In the genomic region with DNA sequence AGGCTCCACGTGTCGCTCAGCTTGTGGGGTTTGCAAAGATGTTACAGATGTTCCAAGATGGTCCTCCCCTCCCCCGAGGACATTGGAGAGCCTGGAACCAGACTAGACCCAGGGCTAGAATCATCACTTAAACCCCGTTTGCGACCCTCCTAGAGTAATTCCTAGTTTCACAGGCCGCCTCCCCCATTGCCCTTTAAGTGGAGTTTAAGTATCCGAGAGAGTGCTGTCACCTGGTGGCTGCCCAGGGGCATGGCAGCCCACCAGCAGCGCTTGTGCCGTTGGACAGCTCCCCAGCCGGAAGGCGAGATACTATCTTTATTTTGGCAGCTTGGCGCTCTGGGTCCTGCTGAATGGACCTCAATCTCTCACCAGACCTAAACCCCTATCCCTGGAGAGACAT, we compare ENCODE assay signal across 9 mouse cellular contexts. TPM values are rescaled to one million over a fixed set of nuclear protein-coding genes. Genes with fewer than 3 reads are reported as not detected.
DNase-seq lines count a peak whose midpoint lies in the region; ATAC-seq and TF ChIP-seq lines count a peak whose summit lies in the region.
"Had no signal": no experiment of that assay in that cellular context is flagged by ENCODE, and none has a peak within 500 bp of the region (broad histone marks: within the 10 kb centered on the region; RNA-seq: fewer than 3 reads in every experiment).

No protein-coding gene starts in this region.

- no peak overlapping the region for H3K4me3 ChIP-seq in gastrocnemius, adult 2 months
- H3K4me3 ChIP-seq in limb, embryonic 10.5 days: no peak overlapping the region

- no peak overlapping the region for H3K27ac ChIP-seq in gastrocnemius, adult 2 months
- H3K27ac ChIP-seq in limb, embryonic 10.5 days: no peak overlapping the region
- H3K27ac ChIP-seq: macrophage had no signal

- H3K4me1 ChIP-seq in limb, embryonic 10.5 days: peaks cover 45% of the 10 kb centered on the region

- peak; percentile 82 for DNase-seq in cerebellum, adult 11 months
- peak; percentile 55 to 83 for DNase-seq in cerebellum, postnatal 4 days (ENCODE audit: low spot score in 2 of 2)
- peak; percentile 84 for DNase-seq in gastrocnemius, adult 2 months
- peak; percentile 78 for DNase-seq in induced T-regulatory cell, adult 2 months (ENCODE audit: low read depth)
- peak; percentile 81 for DNase-seq in limb, embryonic 10.5 days (ENCODE audit: low spot score)
- DNase-seq in spleen, postnatal 10 days (ENCODE audit: low spot score in 2 of 2): peak; percentile 49 to 82

- no peaks in the 10 kb centered on the region for H3K9me3 ChIP-seq in limb, embryonic 10.5 days (replicated peaks)

- intact Hi-C loops in gastrocnemius, adult 2 months (cut with DNase I): loop anchor here (1.0 to 5.0 kb wide), 2 partner anchors 73 to 172 kb away; no protein-coding TSS in a partner anchor

- H3K27me3 ChIP-seq in limb, embryonic 10.5 days (ENCODE audit: low read depth, poor library complexity, severe bottlenecking): peaks cover 93% of the 10 kb centered on the region

- no peak for ATAC-seq in cerebellum, adult (ENCODE audit: insufficient number of reproducible peaks, low FRiP score, low TSS enrichment)
- peak; percentile 64; the same call in 1 of the 2 replicates for ATAC-seq in monocyte, adult 5-6 weeks (replicated peaks; ENCODE audit: insufficient number of reproducible peaks, low FRiP score, low TSS enrichment, poor library complexity, severe bottlenecking)

- WGBS in limb, embryonic 10.5 days: 3% methylated on average over 12 of the region's 12 CpGs

- H3K36me3 ChIP-seq in limb, embryonic 10.5 days: no peaks in the 10 kb centered on the region

- TF ChIP-seq CTCF in gastrocnemius, adult 2 months (IDR thresholded peaks at IDR 0.05): no peak

RNA-seq across cellular contexts. Expression of a gene that starts 1.3 kb away (rescaled TPM):
- under 1 TPM in 1 of 2 experiments, not detected in 1; 0.31 TPM for total RNA-seq in gastrocnemius, adult 2 months (2021)
- 1.1 TPM in 2 replicates for polyA plus RNA-seq in limb, embryonic 10.5 days (2016; fragmentation: Nextera tagmentation; extraction: Ambion mirVana)
- not detected in 3 replicates for total RNA-seq in monocyte, adult 5-6 weeks (2017)

RNA-seq across cellular contexts. Expression of a gene that starts 17.4 kb away (rescaled TPM):
- under 1 TPM; 0.89 to 0.94 TPM for total RNA-seq in gastrocnemius, adult 2 months (2021)
- 128 and 138 TPM in 2 replicates for polyA plus RNA-seq in limb, embryonic 10.5 days (2016; fragmentation: Nextera tagmentation; extraction: Ambion mirVana)
- total RNA-seq in monocyte, adult 5-6 weeks (2017): 16.4 to 36.9 TPM (median 17.8 TPM) in 3 replicates

RNA-seq across cellular contexts. Expression of a gene that starts 33.0 kb away (rescaled TPM):
- total RNA-seq in gastrocnemius, adult 2 months (2021): 1 to 10 TPM; 6.9 to 7.2 TPM
- polyA plus RNA-seq in limb, embryonic 10.5 days (2016; fragmentation: Nextera tagmentation; extraction: Ambion mirVana): 84.0 and 85.8 TPM in 2 replicates
- 24.4 to 29.5 TPM (median 24.5 TPM) in 3 replicates for total RNA-seq in monocyte, adult 5-6 weeks (2017)

RNA-seq across cellular contexts. Expression of a gene that starts 36.4 kb away (rescaled TPM):
- total RNA-seq in gastrocnemius, adult 2 months (2021): 1 to 10 TPM in 1 of 2 experiments, not detected in 1; 1.0 TPM
- polyA plus RNA-seq in limb, embryonic 10.5 days (2016; fragmentation: Nextera tagmentation; extraction: Ambion mirVana): not detected in 2 replicates
- total RNA-seq in monocyte, adult 5-6 weeks (2017): 11.3 TPM in 1 of 3 replicates, not detected in the others
- polyA plus RNA-seq: macrophage had no signal

RNA-seq across cellular contexts. Expression of a gene that starts 48.4 kb away (rescaled TPM):
- total RNA-seq in gastrocnemius, adult 2 months (2021): 100 to 1,000 TPM; 381 to 575 TPM
- 0.29 and 0.59 TPM in 2 replicates for polyA plus RNA-seq in limb, embryonic 10.5 days (2016; fragmentation: Nextera tagmentation; extraction: Ambion mirVana)
- 0.75 to 3.8 TPM in 2 of 3 replicates, not detected in the other for total RNA-seq in monocyte, adult 5-6 weeks (2017)
